Mouse (Mus musculus) adrenal gland, postnatal 25 days (tissue): ENCODE measurements around the gene Gpn2. TPM values are rescaled to one million over a fixed set of nuclear protein-coding genes. Genes with fewer than 3 reads are reported as not detected.

ENCODE experiments used
- DNase-seq: peaks from one replicate; pipeline ENCODE4 v3.0.0; 2021; ENCODE audit warnings: mixed read lengths
- total RNA-seq: library from RNA; stranded (reverse); gene quantifications from 2 replicates; pipeline ENCODE4 v1.2.3, GENCODE M21; 2021

Gpn2 gene
- total RNA-seq, 1 experiment from 2014 or later, result 16.1 TPM

DNA sequence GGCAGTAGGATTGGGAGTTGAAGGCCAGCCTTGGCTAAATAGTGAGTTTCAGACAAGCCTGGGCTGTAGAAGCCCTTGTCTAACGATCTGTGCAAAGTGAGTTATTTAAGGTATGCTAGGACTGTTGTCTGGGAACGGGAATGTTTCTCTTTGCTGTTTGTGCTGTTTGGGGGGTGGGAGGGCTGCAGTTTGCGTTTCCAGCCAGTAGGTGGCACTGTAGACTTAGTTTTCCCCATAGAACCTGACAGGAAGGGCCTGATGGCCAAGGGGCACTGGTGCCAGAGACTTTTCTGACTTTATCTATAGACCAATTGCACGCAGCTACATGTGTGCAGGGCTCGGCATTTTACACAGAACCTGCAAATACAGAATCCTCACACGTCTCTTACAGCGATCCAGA, 8.4 kb downstream of the Gpn2 start:
- peak; percentile 61 for DNase-seq

DNA sequence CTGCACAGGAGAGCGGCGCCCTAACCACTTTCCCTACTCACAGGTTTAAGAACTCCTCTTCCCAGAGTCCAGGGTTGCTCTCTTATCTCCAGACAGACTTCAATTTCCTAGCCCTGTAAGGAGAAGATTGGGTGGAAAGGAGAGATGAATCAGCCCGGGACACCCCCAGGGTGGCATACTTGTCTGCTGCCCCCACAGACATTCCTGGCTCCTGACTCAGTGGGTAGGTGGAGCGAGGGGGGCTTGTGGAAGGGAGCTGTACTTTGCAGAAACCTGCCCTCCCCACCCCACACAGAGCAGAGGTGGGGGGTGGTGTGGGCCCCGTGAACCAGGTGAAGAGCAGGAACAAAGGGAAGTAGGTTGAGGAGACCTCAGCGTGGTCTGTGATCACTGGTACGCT, 11.4 kb downstream of the Gpn2 start:
- DNase-seq, result no peak

DNA sequence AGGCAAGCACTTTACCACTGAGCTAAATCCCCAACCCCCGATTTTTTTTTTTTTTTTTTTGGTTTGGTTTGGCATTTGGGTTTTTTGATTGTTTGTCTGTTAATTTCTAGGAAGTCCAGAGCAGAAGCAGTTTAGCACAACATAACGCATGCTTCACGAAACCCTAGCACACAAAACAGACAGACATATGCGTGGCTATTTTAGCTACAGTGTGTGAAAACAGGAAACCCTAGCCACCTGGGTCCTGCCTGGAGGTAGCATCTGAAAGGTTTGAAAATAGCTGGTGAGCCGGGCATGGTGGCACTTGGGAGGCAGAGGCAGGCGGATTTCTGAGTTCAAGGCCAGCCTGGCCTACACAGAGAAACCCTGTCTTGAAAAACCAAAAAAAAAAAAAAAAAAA, 11.9 kb downstream of the Gpn2 start:
- no peak for DNase-seq

DNA sequence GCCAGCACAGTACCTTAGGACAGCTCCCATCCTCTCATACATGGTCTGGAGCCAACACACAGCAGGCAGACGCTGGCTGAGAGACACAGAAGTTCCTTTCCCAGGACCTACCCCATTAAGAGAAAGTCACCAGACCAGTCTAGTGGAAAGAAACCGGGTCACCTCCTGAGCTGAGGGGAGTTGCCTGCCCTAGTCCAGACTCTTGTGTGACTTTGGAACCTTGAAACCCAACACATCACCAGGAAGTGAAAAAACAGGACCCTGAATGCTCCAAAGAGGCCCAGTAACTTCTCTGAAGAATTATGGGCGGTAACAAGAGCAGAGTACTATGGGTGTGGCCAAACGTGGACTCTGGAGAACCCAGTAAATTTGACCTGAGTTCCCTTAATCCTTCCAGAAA, 14.5 kb downstream of the Gpn2 start:
- no peak for DNase-seq

DNA sequence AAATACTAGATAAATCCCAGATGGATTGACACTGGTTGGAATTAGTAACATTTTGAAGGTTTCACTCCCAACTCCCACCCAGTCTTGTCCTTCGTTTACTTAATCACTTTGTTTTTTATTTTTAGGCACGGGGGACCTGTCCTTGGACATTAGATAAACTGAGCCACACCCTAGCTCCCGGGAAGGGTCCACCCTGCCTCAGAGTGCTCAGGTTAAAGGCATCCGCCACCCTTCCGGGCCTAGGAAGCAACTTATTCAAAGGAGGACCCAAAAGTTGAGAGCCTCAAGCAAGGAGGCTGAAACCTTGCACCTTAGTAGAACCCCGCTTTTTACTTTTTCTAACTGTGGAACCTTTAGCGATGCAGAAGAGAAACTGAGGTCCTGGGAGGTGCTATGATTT, 15.0 kb downstream of the Gpn2 start:
- DNase-seq, result no peak

DNA sequence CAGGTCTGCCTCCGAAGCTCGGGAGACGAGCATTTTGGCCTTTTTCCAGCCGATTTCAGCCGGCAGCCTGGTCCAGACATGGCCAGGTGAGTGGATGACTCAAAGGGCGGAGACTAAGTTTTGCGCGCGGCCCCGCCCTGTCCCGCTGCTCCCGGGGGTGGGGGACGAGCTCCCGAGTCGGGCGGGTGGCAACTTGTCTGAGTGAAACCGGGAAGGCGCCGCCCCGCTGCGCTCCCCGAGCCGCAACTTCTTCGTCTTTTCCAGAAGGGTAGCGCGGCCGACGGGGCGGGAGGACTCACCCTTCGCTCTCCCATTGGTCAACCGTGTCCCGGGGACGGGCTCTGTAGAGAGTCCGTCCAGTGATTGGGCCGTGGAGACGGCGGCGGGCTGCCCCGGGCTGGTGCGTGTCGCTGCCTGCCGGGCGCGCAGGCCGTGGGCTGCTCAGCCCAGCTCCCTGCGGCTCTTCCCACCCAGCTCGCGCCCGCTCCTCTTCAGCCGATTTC, 15.5 kb downstream of the Gpn2 start:
- DNase-seq, result peak; percentile 95

DNA sequence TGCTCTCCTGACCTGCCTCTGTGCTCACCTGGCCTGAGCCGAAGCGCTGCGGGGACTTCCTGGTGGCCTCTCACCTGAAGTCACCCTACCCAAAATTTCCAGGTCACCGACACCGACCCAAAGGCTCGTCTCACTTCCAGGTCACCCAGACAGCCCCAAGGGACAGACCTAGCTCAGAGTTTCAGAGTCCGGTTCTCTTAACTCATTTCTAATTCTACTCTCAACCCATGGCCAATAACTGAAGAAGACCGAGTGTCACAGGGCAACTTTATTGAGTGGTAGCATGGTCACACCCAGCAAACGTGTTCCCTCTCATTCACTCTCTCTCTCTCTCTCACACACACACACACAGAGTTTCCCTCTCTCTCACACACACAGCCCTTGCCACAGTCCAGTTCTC, 16.1 kb downstream of the Gpn2 start:
- no peak for DNase-seq

DNA sequence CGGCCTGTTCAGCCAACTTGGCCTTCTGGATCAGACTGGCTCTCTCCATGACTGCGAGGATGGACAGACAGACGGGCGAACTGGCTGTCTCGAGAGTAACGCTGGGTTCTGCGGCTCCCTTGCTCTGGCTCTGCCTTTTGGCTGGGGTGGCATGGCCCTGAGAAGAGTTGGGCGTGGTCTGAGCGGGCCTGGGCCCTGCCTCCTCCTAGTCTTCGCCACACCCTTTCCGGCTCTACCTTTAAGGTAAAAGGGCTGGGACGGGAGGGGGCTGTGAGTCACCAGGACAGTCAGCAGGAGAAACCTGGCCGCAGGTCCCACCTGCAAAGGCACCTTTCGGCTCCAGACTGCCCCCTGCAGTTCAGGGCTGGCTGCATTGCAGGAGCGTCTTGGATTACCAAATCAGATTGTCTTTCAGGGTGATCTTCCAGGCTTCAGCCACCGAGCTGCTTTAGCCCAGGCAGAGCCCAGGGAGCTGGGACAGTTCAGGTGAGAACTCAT, 17.6 kb downstream of the Gpn2 start, which contains the start of gene Sfn:
Sfn (minus strand) TSS at position 448 of the 498 bp plus-strand sequence.
- peak; percentile 45 for DNase-seq

DNA sequence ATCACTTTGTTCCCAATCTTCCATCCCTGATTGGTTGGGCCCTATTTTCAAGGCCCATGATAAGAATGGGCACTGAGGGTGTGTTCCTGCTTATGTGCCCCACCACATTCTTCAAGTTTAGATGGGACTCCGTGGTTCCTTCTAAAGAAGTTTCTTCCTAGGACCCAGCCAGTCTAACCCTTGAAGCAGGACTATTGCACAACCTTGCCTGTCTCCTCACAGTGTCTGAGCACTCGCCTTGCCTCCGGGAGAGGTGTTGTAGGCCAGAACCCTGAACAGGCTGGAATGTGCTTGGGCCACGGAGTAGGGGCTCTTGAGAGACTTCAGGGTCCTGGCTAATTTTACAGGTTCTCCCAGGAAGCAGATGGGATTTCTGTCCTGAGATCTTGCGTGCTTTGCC, 18.9 kb downstream of the Gpn2 start:
- no peak for DNase-seq

DNA sequence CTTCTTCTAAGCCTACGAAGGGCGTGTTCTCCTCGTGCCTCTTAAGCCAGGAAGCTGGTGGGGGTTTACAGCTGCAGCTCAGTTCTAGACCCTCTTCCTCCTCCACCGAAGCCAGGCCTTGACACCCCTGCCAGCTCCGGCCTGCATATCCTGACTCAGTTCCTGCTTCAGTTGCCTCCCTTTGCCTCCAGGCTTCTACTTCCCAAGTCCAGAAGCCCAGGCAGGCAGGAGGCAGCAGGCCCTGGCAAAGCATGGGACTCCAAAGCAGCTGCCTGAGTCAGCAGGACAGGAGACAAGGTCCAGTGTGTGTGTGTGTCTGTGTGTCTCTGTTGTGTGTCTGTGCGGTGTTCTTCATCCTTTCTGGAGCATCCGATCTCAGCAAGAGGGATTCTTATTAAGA, 20.0 kb downstream of the Gpn2 start:
- no peak for DNase-seq

DNA sequence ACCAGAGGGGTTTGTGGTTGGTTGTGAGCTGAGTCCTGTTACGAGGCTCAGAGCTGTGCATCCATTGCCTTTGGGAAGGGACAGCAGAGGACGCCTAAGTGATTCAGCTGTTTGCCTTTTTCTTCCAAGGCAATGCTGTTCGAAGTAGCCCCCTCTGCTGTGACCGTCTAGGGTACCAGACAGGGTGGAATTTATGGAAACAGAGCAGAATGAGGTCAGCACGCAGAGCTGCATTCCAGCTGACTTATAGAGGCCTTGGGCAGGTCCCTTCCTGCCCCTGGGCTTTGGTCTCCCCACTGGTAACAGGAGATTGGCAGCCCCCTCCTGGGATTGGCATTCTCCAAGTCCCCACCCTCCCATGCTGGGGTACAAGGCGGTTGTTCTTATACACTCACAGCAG, 20.7 kb downstream of the Gpn2 start:
- DNase-seq, result no peak

DNA sequence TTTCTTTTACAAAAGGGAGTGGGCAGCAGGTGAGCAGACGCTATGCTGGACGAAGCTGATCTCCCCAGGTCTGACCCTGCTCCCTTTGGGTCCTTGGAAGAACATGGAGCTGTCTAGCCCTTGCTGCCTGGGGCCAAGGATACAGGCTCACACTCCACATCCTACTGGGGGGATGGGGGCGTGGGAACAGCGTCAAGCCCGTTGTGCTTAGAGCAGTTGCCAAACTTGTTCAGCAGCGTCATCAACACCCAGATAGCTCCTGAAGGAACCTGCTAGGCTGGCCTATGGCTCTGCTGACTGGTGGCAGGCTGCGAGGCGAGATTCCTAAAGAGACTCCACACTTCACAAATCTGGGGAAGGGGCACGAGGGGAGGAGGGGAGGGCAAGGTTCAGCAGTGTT, 21.2 kb downstream of the Gpn2 start:
- DNase-seq, result no peak

DNA sequence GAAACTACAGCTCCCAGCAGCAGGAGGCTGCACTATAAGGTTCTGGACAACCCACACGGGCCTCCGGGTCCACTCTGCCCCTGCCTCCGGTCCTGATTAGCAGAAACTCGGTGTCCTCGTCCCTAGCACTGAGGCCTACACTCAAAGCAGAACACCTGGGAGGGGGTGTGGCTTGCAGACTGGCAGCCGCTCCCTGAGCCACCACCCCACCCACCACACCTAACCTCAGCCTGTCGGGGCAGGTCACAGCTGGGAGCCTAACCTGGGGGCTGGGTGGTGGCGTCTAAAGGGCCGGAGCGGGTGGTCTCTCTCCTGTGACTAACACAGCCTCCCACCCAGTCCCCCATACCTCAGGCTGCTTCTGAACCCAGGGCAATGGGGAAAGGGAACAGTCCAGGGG, 23.1 kb downstream of the Gpn2 start:
- no peak for DNase-seq

DNA sequence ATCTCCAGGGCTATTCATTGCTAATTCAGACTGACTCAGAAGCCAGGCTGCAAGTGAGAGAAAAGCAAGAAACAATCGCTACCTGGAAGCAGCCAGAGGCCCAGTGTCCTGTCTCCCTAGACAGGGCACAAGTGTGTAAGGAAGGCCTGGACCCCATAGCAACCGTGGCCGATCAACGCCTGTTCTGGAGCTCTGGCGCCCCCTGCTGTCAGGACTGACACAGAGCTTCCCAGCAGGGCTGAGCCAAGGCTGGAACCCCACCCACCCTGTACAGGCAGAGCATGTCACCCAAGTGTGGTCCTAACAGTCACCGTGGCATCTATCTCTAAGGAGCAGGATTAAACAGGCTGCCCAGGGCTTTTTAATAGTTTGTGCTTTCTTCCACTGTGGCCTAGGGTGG, 25.6 kb downstream of the Gpn2 start:
- peak; percentile 89 for DNase-seq

DNA sequence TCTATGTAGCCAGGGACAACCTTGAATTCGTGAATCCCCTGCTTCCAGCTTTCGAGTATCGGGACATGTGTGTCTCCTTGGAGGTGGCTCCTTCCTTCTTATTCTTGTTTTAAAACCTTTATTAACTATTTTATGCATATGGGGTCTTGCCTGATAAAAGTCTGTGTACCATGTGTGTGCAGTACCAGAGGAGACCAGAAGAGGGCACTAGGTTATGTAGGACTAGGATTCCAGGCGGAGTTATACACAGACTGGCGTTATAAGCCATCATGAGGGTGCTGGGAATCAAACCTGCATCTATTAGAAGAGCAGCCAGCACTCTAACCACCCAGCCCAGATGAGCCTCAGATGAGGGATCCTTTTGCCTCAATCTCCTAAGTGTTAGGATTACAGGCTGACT, 27.7 kb downstream of the Gpn2 start:
- DNase-seq, result no peak

DNA sequence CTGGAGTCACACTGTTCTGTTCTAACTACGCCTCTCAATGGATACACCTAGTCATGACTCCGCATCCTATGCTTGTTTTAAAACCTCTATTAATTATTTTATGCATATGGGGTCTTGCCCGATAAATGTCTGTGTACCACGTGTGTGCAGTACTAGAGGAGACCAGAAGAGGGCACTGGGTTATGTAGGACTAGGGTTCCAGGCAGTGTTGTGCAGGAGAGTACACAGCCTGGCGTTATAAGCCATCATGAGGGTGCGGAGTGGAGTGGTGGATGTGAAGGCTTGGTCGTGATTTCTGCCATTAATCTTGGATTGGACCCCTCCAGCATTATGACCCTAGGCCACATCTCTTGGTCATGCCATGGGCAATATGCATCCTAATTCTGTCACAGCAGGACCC, 28.3 kb downstream of the Gpn2 start:
- DNase-seq, result no peak

DNA sequence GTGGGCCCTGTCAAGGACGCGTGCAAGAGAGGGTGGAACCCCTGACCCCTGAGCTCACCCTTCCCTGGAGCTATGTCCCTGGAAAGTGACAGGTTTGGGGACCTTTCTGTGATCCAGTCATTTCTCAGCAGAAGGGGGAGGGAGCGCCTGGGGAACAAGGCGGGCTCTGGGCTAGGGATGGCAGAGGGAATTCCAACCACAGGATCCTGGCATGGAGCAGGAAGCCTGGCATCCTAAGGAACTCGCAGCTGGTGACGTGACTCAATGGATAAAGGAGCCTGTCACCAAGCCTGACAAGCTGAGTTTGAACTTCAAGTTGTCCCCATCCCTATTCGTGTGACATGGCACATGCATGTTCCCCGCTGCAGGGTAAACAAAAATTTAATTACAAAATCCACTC, 28.9 kb downstream of the Gpn2 start:
- DNase-seq, result no peak

DNA sequence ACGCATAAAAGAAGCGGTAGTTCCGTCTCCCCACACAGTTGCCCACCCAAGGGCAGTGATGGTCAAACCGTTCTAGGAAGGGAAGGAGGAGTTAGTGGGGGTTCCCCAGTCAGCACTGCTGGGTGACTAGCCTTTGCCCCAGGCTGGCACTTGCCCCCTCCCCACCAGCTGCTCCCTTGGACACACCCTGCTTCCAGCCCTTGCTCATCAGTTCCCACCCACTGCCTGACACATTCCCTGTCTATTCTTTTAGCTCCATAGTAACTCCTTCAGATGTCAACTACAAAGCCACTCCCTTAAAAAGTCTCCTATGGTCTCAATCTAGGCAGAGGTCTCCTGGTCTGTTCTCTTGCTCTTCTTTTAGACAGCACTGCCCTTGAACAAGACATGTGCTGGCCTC, 29.7 kb downstream of the Gpn2 start:
- DNase-seq, result no peak

DNA sequence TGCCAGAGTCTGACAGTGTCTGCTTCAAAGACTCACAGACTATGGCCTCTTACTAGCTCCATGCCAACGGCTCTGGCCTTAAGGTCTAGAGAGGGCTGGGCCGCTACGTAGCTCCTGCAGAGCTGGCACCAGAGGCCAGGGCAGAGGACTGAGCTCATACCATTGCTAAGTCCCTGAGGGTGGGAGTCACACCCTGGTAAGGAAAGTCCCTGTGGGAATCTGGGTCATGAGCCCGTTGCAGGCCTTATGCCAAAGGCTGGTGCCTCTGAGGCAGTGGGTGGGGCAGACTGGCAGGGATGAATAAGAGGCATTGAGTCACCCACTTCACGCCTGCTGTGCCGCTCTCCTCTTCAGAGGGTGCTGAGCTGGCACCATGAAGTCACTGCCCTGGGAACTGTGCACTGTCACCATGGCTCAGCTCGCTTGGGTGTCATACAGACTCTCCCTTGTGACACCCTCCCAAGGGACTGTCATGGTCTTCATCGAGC, 30.2 kb downstream of the Gpn2 start:
- DNase-seq, result peak; percentile 75

DNA sequence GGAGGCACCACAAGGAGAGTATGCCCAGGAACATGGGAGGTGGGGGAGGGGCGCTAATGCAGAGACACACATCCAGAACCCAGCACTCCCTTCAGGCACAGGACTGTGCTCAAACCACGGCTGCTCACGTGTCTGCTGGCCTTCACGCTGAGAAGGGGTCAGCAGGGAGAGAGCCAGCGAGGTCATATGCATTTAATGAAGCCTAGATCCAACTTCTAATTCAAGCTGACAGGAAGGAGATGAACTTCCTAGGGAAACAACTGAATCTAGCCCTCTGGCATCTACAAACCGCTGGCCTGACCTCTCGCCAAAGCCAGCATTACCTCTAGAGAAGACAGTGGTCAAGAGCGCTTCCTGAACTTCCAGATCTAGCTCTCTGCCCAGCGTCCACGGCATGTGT, 31.3 kb downstream of the Gpn2 start:
- no peak for DNase-seq

DNA sequence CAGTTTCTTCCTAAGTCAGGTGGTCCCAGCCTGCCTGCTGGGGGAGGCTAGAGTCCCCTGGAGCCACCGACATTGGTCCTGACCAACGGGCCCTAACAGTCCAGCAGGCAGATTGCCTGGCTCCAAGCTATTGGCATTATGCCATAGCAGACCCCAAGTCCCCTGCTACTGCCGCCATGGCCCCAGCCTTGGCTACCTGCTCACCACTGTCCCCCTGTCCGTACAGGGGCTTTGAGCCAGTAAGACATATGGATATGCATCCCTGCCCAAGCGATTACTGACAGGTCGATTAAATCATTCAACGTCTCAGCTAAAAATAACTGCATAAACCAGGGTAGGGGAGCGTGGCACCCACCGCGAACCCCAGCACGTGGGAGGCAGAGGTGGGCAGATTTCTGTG, 33.8 kb downstream of the Gpn2 start:
- no peak for DNase-seq

DNA sequence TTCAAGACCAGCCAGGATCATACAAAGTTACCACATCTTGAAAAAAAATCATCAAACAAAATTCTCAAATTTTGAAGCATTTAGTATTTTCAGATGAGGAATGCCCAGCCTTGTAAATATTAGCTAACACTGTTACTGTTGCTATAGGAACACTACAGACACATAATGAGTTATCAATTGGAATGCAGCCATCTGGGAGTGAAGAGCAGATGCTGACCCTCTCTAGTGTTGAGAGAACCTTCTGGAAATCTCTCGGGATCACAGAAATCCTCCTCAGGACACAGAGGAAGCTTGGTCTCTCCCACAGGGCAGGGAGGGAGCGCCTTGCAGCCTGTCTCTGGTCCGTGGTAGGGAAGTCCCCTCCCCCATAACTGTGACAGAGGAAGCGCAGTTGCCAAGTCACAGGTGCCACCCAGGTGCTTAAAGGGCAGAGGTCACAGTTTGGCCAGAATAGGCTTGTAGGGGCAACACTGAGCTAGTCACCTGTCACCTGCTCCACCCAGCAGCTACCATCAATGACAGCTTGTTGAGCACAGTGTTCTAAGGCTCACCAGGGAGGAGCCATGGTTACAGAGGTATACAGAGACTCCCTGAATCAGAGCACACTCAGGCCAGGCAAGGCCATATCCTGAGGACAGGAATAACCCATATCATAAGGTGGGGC, 35.4 kb downstream of the Gpn2 start:
- DNase-seq, result no peak

DNA sequence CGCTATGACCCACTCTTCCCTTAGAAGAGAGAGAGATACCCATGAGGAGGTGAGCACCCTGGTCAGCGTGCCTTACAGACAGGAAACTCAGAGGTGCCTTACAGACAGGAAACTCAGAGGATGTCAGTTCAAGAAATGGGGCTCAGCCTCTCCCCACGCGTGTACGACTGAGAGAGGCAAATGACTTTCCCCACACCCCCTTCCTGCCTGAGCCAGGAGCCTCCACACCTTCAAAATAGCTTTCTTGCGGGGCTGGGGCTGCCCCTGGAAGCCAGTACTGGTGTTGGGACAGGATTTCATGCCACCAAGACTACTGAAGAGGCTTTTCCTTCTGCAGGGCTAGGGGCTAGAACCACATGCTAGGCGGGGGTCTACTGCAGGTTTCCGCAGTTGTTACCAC, 36.5 kb downstream of the Gpn2 start:
- DNase-seq, result no peak

DNA sequence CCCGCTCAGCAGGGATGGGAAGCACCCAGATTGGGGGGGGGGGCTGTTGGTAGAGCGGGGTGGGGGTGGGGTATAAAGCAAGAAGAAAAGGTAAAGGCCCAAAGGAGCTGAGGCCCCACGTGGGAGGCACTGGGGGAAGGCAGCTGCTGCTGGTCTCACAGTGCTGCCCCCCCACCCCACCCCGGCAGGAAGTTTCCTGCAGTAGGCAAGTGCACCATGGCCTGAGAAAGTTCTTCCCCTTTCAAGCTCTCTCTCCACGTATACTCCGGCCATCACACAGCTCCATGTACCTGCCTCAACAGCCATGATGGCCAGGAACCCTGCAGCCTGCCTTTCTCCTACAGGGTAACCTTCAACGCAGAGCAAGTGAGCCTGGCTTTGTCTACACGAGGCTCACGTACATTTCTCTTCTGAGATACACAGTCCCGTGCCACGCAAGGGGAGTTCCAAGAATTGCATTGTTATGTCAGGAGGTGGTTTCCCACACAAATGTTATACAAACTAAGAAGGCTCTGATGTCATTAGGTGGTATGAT, 38.1 kb downstream of the Gpn2 start:
- DNase-seq, result no peak
